Mouse (Mus musculus): ENCODE measurements around the gene Socs7.
"Not testable (repeated sequence)": the region's sequence is repeated elsewhere in the genome, so short reads cannot be mapped to it uniquely, and the experiment has no call there.

The Socs7 gene

DNA sequence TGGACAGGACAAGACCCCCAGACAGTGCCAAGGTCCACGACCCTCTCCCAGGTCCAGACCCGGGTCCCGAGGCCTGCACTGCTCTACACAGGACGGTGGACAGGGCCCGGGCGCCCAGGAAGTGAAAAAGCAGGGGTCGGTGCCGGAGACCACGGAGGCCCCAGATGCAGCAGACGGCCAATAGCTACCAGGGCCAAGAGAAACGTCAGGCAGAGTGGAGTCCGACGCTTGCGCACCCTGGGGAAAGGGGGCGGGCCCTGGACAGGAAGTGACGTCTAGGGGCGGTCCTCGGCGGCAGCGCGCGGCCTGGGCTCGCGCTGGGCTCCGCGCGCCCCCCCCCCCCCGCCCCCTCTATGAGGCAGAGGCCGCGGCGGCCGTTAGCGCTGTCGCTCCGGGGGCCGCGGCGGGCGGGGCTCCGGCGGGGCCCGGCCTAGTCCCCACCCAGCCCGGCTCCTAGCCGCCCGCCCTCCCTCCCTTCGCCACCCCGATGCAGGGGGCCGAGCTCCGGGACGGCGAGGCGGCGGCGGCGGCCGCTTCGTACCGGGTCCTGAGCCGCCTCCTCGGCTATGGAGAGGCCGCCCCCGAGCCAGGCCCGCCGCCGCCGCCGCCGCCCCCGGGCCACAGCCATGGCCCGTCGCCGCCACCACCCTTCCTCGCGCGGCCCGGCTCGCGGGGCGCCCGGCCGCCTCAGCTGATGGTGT, at the start of gene Socs7:
Socs7 (plus strand) TSS at position 604 of the 701 bp plus-strand sequence.
- peak; percentile 92 for DNase-seq (ENCODE audit: low spot score)

DNA sequence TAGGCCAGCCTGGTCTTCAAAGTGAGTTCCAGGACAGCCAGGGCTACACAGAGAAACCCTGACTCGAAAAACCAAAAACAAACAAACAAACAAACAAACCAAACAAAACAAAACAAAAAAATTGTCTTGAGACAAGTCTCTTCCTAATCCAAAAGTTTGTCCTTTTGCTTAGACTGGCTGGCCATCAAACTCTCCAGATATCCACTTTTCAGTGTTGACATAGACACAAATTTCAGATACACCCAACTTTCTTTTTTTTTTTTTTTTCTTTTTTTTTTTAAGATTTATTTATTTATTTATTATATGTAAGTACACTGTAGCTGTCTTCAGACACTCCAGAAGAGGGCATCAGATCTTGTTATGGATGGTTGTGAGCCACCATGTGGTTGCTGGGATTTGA, 49.5 kb upstream of the Socs7 start:
- DNase-seq (ENCODE audit: low spot score), result not testable (repeated sequence)

- DNase-seq (ENCODE audit: low spot score), result peak; percentile 54
Measured at GRCm38 (mm10) chr11:97314110-97314509, 48.2 kb upstream of the Socs7 start.

- no peak for DNase-seq (ENCODE audit: low spot score)
Measured at GRCm38 (mm10) chr11:97314751-97315503, 47.4 kb upstream of the Socs7 start.

- DNase-seq (ENCODE audit: low spot score), result peak; percentile 99
Measured at GRCm38 (mm10) chr11:97315504-97316503, 46.5 kb upstream of the Socs7 start, which contains the start of gene Mrpl45. TSS of gene Mrpl45 (plus strand) at chr11:97315716.

DNA sequence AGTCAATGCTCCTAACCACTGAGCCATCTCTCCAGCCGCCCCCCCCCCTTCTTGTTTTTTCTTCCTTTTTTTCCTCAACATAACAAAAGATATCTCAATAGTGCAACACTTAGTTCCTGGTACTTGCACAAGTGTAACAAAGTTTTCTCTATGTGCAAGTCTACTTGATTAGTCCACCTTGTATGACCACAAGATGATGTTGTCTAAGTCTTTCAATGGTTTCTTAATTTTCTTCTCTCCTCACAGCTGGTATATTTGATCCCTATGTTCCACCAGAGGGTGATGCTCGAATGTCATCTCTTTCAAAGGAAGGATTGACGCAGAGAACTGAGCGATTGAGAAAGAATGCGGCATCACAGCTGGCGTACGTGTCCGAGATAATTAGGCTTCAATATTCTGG, 41.2 kb upstream of the Socs7 start:
- DNase-seq (ENCODE audit: low spot score), result no peak

DNA sequence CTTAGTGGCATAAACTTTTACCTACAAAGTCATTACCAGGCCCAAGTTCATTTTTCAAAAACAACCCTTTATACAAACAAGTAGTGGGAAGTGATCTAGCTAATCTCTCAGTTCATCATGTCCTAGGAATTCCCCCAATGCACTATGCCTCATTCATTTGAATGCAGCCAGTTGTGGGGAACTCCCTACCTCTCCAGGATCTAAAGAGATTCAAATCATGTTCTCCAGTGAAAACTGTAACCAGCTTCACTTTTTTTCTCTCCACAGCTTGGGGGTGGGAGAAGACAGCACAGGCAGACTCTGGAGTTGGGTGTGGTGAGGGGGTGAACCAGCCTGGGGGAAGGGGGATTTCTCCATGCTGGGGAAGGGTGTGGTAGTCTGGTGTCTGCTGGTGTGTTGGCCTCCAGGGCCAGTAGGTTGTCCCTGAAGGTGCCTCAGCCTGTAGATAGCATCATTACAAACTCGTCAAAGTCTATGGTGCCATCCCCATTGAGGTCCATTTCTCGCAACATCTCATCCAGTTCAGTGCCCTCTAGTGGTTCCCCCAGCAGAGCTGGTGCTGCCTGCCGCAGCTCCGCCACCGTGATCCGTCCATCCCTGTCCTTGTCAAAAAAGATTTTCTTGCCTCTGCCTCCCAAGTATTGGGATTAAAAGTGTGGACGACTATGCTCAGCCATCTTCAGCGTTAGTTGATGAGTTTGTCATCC, 40.3 kb upstream of the Socs7 start:
- not testable (repeated sequence) for DNase-seq (ENCODE audit: low spot score)

- no peak for DNase-seq (ENCODE audit: low spot score)
Measured at GRCm38 (mm10) chr11:97325224-97325623, 37.1 kb upstream of the Socs7 start.

DNA sequence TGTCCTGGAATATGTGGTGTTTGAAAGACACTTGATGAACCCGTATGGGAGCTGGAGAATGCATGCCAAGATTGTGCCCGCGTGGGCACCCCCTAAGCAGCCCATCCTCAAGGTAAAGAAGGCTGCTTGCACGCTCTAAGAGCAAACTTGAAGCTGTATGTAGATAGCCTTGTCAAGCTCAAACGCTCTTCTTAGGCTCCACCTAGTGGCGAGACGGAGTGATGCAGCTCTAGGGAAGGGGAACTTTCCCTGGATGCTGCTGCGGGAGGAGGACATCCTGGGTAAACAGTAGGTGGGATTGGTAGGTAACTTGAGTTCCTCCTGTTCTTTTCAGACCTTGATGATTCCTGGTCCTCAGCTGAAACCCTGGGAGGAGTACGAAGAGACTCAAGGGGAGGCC, 34.2 kb upstream of the Socs7 start:
- peak; percentile 85 for DNase-seq (ENCODE audit: low spot score)

DNA sequence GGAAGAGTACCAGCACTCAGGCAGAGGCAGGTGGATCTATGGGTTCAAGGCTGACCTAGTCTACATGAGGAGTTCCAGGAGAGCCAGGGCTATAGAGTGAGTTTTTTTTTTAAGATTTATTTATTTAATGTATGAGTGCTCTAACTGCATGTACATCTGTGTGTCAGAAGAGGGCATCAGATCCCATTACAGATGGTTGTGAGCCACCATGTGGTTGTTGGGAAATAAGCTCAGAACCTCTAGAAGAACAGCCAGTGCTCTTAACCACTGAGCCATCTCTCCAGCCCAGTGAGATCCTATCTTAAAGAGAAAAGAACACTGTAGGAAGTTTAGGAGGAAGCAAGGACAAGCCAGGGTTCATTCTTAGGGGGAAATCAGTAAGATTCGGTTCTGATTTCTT, 32.0 kb upstream of the Socs7 start:
- no peak for DNase-seq (ENCODE audit: low spot score)

DNA sequence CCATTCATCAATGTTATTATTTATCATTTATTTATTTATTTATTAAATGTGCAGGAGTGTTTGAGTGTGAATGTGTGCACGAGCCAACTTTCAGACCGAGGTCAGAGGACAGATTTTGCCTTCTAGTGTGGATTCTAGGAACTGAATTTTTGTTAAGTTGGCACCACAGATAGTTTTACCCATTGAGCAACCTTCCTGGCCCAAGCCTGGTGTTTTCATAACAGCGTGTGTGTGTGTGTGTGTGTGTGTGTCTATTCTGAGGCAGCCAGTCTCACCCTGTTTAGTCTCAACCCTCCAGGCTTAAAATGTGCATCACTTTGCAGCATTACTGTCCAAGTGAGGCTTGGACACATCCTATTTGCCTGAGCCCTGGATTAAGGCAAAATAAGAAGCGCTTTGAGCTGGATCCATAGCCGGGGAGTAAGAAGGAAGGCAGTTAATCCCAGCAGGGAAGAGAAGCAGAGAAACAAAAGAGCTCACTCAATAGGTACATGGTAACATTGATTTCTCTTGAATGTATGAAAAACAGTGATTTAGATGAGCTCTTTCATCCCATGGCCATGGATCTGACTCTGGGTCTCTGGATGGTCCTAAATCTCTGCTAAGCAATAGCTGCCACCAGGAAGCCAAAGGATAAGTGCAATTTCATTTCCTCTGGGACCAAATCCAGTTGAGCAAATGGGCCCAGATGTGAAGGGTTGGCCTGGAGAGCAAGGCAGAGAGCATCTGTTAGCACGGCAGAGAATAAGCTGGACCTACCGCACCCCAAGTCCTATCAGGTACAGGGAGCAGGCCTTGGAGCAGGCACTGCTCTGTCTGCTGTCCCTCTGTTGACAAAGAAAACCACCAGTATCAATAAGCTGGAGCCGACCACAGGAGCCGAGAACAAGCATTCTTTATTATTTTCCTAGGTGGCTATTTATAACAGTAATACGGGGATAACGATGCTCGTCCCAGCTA, 30.8 kb upstream of the Socs7 start:
- DNase-seq (ENCODE audit: low spot score), result no peak

- DNase-seq (ENCODE audit: low spot score), result no peak
Measured at GRCm38 (mm10) chr11:97333044-97333443, 29.3 kb upstream of the Socs7 start.

GRCm38 (mm10) chr11:97333896-97334295, 28.5 kb upstream of the Socs7 start:
- no peak for DNase-seq (ENCODE audit: low spot score)

DNA sequence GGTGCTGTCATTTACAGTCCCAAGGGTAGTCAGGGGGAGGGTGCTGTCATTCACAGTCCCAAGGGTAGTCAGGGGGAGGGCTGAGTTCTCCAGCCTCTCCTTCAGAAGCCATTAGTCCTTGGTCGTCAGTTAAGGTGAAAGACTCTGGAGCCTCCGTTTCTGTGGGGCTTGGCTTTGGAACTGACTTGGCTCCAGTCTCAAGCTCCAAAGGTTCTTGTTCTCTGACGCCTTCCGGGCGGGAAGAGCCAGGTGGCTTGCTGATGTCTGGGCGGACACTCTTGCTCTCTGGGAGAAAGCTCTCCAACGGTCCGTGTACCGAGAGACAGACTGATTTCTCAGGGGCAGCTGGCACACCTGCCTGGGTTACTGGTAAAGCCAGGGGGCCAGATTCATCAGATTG, 28.0 kb upstream of the Socs7 start:
- DNase-seq (ENCODE audit: low spot score), result no peak

DNA sequence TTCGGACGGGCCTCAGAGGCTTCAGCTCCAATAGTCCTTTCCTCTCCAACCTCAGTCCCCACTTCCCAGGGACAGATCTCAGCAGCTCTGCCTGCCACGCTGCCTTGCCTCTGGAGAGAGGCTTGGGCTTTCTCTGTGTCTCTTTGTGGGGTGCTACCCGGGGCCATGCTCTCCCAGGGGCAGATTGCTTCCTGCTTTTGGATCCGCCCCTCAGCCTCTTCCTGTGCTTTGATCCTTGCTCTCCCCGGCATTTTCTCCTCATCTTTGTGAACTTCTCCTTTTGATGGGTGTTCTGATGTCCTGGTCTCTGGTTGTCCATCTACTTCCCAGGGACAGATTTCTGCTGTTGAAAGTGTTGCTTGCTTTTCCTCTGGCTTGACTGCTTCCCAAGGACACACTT, 26.1 kb upstream of the Socs7 start:
- no peak for DNase-seq (ENCODE audit: low spot score)

DNA sequence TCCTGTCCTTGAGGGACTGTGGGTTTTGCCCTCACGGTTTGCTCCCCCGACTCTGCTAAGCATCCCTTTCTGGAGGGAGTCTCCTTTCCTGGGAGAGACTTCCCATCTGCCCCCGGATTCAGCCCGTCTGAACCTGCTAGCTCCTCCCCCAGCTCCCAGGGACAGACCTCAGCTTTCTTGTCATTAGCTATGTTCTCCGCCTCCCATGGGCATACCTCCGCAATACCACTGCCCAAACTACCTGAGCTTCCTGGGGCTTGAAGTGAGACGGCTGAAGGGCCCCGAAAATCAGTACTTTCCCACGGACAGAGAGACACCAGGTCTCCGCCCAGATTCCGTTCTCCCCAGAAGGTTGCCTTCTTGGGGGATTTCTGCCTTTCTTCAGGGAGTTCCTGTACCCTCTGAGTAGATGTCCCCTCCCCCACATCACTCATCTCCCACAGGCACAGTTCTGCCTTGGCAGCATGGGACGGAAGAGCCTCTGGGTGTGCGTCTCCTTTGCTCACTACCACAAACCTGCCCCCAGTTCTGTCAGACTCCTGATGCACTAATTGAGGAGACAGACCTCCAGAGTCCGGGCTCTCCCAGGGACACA, 25.5 kb upstream of the Socs7 start:
- no peak for DNase-seq (ENCODE audit: low spot score)

GRCm38 (mm10) chr11:97337363-97337762, 25.0 kb upstream of the Socs7 start:
- no peak for DNase-seq (ENCODE audit: low spot score)

- no peak for DNase-seq (ENCODE audit: low spot score)
Measured at GRCm38 (mm10) chr11:97338302-97338976, 23.9 kb upstream of the Socs7 start.

DNA sequence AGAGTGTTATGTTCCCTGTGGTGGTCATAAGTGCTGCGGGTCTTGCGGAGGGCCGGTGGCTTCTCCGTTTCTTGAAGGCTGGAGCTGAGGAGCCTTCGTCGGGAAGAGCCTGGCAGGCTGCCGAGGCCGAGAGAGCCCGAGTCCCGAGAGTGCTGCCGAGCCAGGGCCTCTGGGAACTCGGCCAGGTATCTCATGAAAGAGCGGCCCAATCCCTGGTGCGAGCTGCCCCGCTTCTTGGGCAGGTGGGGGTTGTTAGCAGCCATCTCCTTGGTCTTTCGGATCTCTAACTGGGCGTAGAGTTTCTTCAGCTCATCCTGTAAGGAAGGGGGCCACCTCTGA, 23.4 kb upstream of the Socs7 start:
- DNase-seq (ENCODE audit: low spot score), result no peak

- DNase-seq (ENCODE audit: low spot score), result no peak
Measured at GRCm38 (mm10) chr11:97343175-97343574, 19.2 kb upstream of the Socs7 start.

All from embryo, embryonic 10.5 days (tissue).